Mouse (Mus musculus) brain, embryonic 14.5 days (tissue): ENCODE measurements at regions not wholly inside any gene's neighbourhood (a gene's known extent, or its start where the extent isn't known, plus 50 kb on each side); places are given as distances from the start of the nearest gene placed in this dataset.
"Not testable (repeated sequence)": the region's sequence is repeated elsewhere in the genome, so short reads cannot be mapped to it uniquely, and the experiment has no call there.

Experiments used
- CTCF ChIP-seq: fragments of 200-500 bp; IDR thresholded peaks from 2 replicates; pipeline ENCODE4 v1.5.1; 2012; ENCODE audit warnings: inconsistent platforms, mild to moderate bottlenecking, moderate library complexity, borderline replicate concordance; ENCODE audit not compliant: insufficient read depth, insufficient read length; ENCODE audit errors: extremely low read depth
- POLR2A ChIP-seq: fragments of 200-500 bp; IDR thresholded peaks from 2 replicates; pipeline ENCODE4 v1.6.1; 2012; ENCODE audit warnings: mild to moderate bottlenecking, inconsistent platforms, borderline replicate concordance; ENCODE audit not compliant: poor library complexity, insufficient read depth, insufficient read length, severe bottlenecking; ENCODE audit errors: extremely low read depth

DNA sequence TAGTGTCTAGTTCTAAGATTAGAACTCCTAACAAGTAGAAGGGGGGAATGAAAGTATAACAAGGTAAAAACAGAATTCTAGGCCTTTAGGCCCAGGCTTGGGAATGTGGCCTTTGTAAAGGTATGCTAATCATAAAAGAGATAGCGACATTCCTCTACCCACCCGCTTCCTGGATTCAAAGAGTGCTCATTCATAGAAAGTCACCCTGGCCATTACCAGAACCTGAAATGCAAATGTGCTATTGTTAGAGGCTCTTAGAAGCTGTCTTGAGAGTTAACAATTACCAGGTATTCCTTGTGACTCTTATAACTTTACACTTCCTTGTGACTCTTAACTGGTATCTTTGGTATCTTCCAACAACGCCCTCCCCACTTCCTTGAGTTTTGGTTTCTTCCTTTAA, 360.8 kb upstream of the Dsel start:
- TF ChIP-seq POLR2A, CTCF: not testable (repeated sequence)
